Mouse (Mus musculus) embryonic facial prominence, embryonic 14.5 days (tissue): ENCODE measurements around the gene Fam205c. TPM values are rescaled to one million over a fixed set of nuclear protein-coding genes. Genes with fewer than 3 reads are reported as not detected.

ENCODE experiments used
- polyA plus RNA-seq: library from polyadenylated mRNA; unstranded; fragments of >200 nt; fragmentation: Nextera tagmentation; extraction: Ambion mirVana; gene quantifications from 2 replicates; pipeline ENCODE4 v1.2.1, GENCODE M21; 2014

Gene Fam205c
- polyA plus RNA-seq, 1 experiment from 2014 or later, result 0.28 TPM

Other genes with a start within 250 kb of the Fam205c start
- 0.46 and 0.60 TPM in 2 replicates for gene Gm2564, start 244.5 kb downstream of the Fam205c start, polyA plus RNA-seq
- gene Ccl27b, start 219.0 kb downstream of the Fam205c start, polyA plus RNA-seq, result not detected in 2 replicates
- gene Il11ra2, start 212.3 kb downstream of the Fam205c start, polyA plus RNA-seq, result 0.17 and 0.21 TPM in 2 replicates
- gene 4930578G10Rik, start 138.7 kb downstream of the Fam205c start, polyA plus RNA-seq, result not detected in 2 replicates
- gene Ccl19, start 117.7 kb downstream of the Fam205c start, polyA plus RNA-seq, result not detected in 2 replicates
- 75.0 and 101 TPM in 2 replicates for gene Ccl21a, start 100.2 kb downstream of the Fam205c start, polyA plus RNA-seq
- gene Fam205a1, start 20.3 kb downstream of the Fam205c start, polyA plus RNA-seq, result 0.05 TPM in 1 of 2 replicates, not detected in the other
- 0.15 TPM in 1 of 2 replicates, not detected in the other for gene Gm12394, start 17.5 kb downstream of the Fam205c start, polyA plus RNA-seq
- gene Phf24, start 42.4 kb upstream of the Fam205c start, polyA plus RNA-seq, result 4.9 and 5.7 TPM in 2 replicates
- 11.9 and 15.4 TPM in 2 replicates for gene Dnajb5, start 75.6 kb upstream of the Fam205c start, polyA plus RNA-seq
- gene 1700022I11Rik, start 95.4 kb upstream of the Fam205c start, polyA plus RNA-seq, result 0.28 and 0.75 TPM in 2 replicates
- gene Vcp, start 126.3 kb upstream of the Fam205c start, polyA plus RNA-seq, result 471 and 523 TPM in 2 replicates
- 14.8 and 16.6 TPM in 2 replicates for gene Fancg, start 136.3 kb upstream of the Fam205c start, polyA plus RNA-seq
- 16.6 and 18.8 TPM in 2 replicates for gene Pigo, start 151.6 kb upstream of the Fam205c start, polyA plus RNA-seq
- 285 and 305 TPM in 2 replicates for gene Stoml2, start 157.5 kb upstream of the Fam205c start, polyA plus RNA-seq
- 9.5 TPM in 2 replicates for gene Fam214b, start 172.0 kb upstream of the Fam205c start, polyA plus RNA-seq
- gene Unc13b, start 184.7 kb upstream of the Fam205c start, polyA plus RNA-seq, result 5.5 TPM in 2 replicates